Mouse (Mus musculus) heart, postnatal 0 days (tissue): ENCODE data around the gene Mta1. TPM values are rescaled to one million over a fixed set of nuclear protein-coding genes. Genes with fewer than 3 reads are reported as not detected.

Experiments used
- ATAC-seq: fragments of 200-750 bp; cut with Nextera tagmentation; 2 replicates; pipeline ENCODE4 v1.8.0; 2017; ENCODE audit warnings: low read depth, moderate number of reproducible peaks, moderate library complexity; ENCODE audit not compliant: insufficient read depth
- DNase-seq: peaks from one replicate; pipeline ENCODE4 v3.0.0-alpha.2; 2016; ENCODE audit warnings: low spot score
- H3K27ac ChIP-seq: fragments of 300-500 bp; sonication (generic); 2 replicates; pipeline ENCODE4 v1.5.1; 2014; ENCODE audit warnings: low read depth, mild to moderate bottlenecking
- H3K27me3 ChIP-seq: fragments of 300-500 bp; sonication (generic); 2 replicates; pipeline ENCODE4 v1.6.1; 2014; ENCODE audit warnings: low read length, mixed read lengths; ENCODE audit not compliant: control insufficient read depth, insufficient read depth
- H3K36me3 ChIP-seq: fragments of 300-500 bp; sonication (generic); replicated peaks from 2 replicates; pipeline ENCODE4 v1.6.1; 2014; ENCODE audit warnings: low read length, mixed read lengths; ENCODE audit not compliant: control insufficient read depth, insufficient read depth
- H3K4me1 ChIP-seq: fragments of 300-500 bp; sonication (generic); 2 replicates; pipeline ENCODE4 v1.6.1; 2014; ENCODE audit warnings: antibody characterized with exemption; ENCODE audit not compliant: control insufficient read depth, insufficient read depth
- H3K4me2 ChIP-seq: fragments of 300-500 bp; sonication (generic); 2 replicates; pipeline ENCODE4 v1.6.1; 2014; ENCODE audit warnings: low read depth, mild to moderate bottlenecking, low read length, moderate library complexity
- H3K4me3 ChIP-seq: fragments of 300-500 bp; sonication (generic); 2 replicates; pipeline ENCODE4 v1.5.1; 2014; ENCODE audit warnings: low read depth, low read length
- H3K9ac ChIP-seq: fragments of 300-500 bp; sonication (generic); replicated peaks from 2 replicates; pipeline ENCODE4 v1.6.1; 2014; ENCODE audit warnings: low read depth, low read length, mixed read lengths
- H3K9me3 ChIP-seq: fragments of 300-500 bp; sonication (generic); replicated peaks from 2 replicates; pipeline ENCODE4 v1.6.1; 2016; ENCODE audit warnings: low read length; ENCODE audit not compliant: control insufficient read depth
- CTCF ChIP-seq: IDR thresholded peaks from 2 replicates; pipeline ENCODE4 v1.5.1; 2016; ENCODE audit warnings: antibody characterized with exemption, control low read depth, low read depth
- EP300 ChIP-seq: IDR thresholded peaks from 2 replicates; pipeline ENCODE4 v1.6.1; 2016; ENCODE audit warnings: antibody characterized with exemption, low read depth
- WGBS: fragments of 180-500 bp; shearing (Covaris S2); extraction: QIAGEN DNeasy Blood & Tissue Kit; methylation state at CpG from one replicate; pipeline ENCODE4 v1.1.7; 2014; 5-methylcytosine and 5-hydroxymethylcytosine counted together
- microRNA-seq: library from miRNA; unstranded; fragments of <30 nt; microRNA quantifications from one replicate; pipeline ENCODE4, GENCODE M21; 2016
- polyA plus RNA-seq: library from polyadenylated mRNA; unstranded; fragments of >200 nt; fragmentation: Nextera tagmentation; extraction: Ambion mirVana; gene quantifications from 2 replicates; pipeline ENCODE4 v1.2.1, GENCODE M21; 2015
- total RNA-seq: library from RNA; depleted of rRNA; stranded (reverse); fragments of >200 nt; gene quantifications from 2 replicates; pipeline ENCODE4 v1.2.3, GENCODE M21; 2014; ENCODE audit warnings: low replicate concordance; rRNA removed

Mta1 gene
- total and polyA plus RNA-seq, 2 experiments from 2014 or later, result 11.8 to 26.3 TPM

DNA sequence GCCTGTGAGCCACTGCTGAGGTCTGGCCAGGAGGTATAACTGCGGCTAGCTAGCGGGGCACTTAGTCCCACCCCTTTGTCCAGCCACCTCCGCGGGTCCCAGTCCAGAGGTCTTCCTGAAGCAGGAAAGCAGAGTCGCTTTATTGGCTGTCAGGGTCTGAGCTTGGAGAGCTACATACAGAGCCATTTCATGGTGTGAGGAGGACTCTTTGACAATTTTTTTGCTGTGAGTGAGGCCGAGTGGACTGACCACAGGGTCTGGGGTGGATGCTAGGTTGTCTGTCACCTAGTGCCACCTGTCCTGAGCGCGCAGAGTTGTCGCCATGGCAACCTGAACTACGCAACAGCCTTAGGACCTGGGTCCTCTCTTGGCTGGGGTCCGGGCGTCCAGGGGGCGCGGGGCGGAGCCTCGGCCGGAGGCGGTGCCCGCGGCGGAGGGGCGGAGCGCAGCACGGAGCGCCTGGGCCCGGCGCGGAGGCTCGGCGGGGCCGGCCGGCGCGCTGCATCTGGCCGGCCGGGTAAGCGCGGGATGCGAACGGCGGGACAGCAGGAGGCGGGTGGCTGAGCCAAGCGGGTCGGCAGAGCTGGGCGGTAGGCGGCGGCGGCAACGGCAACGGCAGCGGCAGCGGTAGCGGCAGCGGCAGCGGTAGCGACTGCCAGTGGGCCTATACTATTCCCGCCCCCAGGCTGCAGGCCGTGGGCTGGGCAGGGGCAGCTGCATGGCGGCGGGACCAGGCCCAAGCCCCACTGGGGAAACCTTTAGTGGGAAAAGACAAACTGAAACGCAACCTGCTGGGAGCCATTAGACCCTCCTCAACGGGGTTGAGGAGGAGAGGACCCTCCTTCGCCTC, 87.6 kb downstream of the Mta1 start, which contains the start of gene Tmem121:
Gene Tmem121 (plus strand): TSS at position 489 of the 850 bp plus-strand sequence.
- Histone ChIP-seq H3K4me3 (peak within 1 kb of the TSS; percentile 48), H3K36me3 (no peaks in the 10 kb centered on the region), H3K9ac (no peak within 1 kb of the TSS), H3K9me3 (no peaks in the 10 kb centered on the region), H3K4me1 (peaks cover 14% of the 10 kb centered on the region), H3K27me3 (peaks cover 46% of the 10 kb centered on the region), H3K27ac (no peak within 1 kb of the TSS), H3K4me2 (peak within 1 kb of the TSS; percentile 71)
- TF ChIP-seq EP300 (no peak), CTCF (no peak)
- WGBS, result 2% methylated on average over 62 of the region's 63 CpGs
- no peak for DNase-seq
- no peak for ATAC-seq

GRCm38 (mm10) chr12:113186326-113187010, 88.4 kb downstream of the Mta1 start:
- H3K9me3 ChIP-seq, result no peaks in the 10 kb centered on the region
- H3K27me3 ChIP-seq, result peaks cover 46% of the 10 kb centered on the region
- H3K4me1 ChIP-seq, result peaks cover 14% of the 10 kb centered on the region
- TF ChIP-seq EP300, result no peak
- DNase-seq (no peak), ATAC-seq (no peak)
- H3K36me3 ChIP-seq, result no peaks in the 10 kb centered on the region
- no peak overlapping the region for H3K9ac ChIP-seq
- H3K27ac ChIP-seq, result no peak overlapping the region
- peak overlapping the region; percentile 71 for H3K4me2 ChIP-seq
- H3K4me3 ChIP-seq, result peak overlapping the region; percentile 48
- WGBS, result 50% methylated on average over 12 of the region's 12 CpGs

Small RNAs within 50 kb of the gene (microRNA-seq; reads per million reads assigned to microRNA genes)
- gene Gm44471, result not detected

Other genes with a start within 250 kb of the Mta1 start
- 0.38 TPM in 1 of 2 replicates, not detected in the other for gene Gpr132, start 230.1 kb upstream of the Mta1 start, total RNA-seq
- gene Gpr132, start 230.1 kb upstream of the Mta1 start, polyA plus RNA-seq, result 0.04 TPM in 1 of 2 replicates, not detected in the other
- gene Jag2, start 168.5 kb upstream of the Mta1 start, total RNA-seq, result 22.7 and 58.5 TPM in 2 replicates
- 1.8 and 3.3 TPM in 2 replicates for gene Jag2, start 168.5 kb upstream of the Mta1 start, polyA plus RNA-seq
- 13.5 and 33.9 TPM in 2 replicates for gene Nudt14, start 156.2 kb upstream of the Mta1 start, total RNA-seq
- 28.2 and 33.2 TPM in 2 replicates for gene Nudt14, start 156.2 kb upstream of the Mta1 start, polyA plus RNA-seq
- 62.7 and 70.2 TPM in 2 replicates for gene Btbd6, start 121.8 kb upstream of the Mta1 start, total RNA-seq
- gene Btbd6, start 121.8 kb upstream of the Mta1 start, polyA plus RNA-seq, result 20.4 and 21.6 TPM in 2 replicates
- 26.0 and 51.9 TPM in 2 replicates for gene Brf1, start 97.6 kb upstream of the Mta1 start, total RNA-seq
- 24.5 TPM in 2 replicates for gene Brf1, start 97.6 kb upstream of the Mta1 start, polyA plus RNA-seq
- 20.4 and 38.5 TPM in 2 replicates for gene Pacs2, start 83.8 kb upstream of the Mta1 start, total RNA-seq
- gene Pacs2, start 83.8 kb upstream of the Mta1 start, polyA plus RNA-seq, result 4.3 and 5.1 TPM in 2 replicates
- gene Tex22, start 23.8 kb upstream of the Mta1 start, total RNA-seq, result not detected in 2 replicates
- gene Tex22, start 23.8 kb upstream of the Mta1 start, polyA plus RNA-seq, result not detected in 2 replicates
- 1,394 and 1,556 TPM in 2 replicates for gene Crip2, start 42.0 kb downstream of the Mta1 start, total RNA-seq
- gene Crip2, start 42.0 kb downstream of the Mta1 start, polyA plus RNA-seq, result 2,321 and 2,395 TPM in 2 replicates
- gene Crip1, start 48.0 kb downstream of the Mta1 start, total RNA-seq, result 286 and 487 TPM in 2 replicates
- gene Crip1, start 48.0 kb downstream of the Mta1 start, polyA plus RNA-seq, result 831 and 871 TPM in 2 replicates
- gene Tedc1, start 58.1 kb downstream of the Mta1 start, total RNA-seq, result 6.7 and 16.5 TPM in 2 replicates
- gene Tedc1, start 58.1 kb downstream of the Mta1 start, polyA plus RNA-seq, result 4.5 and 4.9 TPM in 2 replicates
- 0.97 and 4.8 TPM in 2 replicates for gene Tmem121, start 87.7 kb downstream of the Mta1 start, total RNA-seq
- 1.2 TPM in 2 replicates for gene Tmem121, start 87.7 kb downstream of the Mta1 start, polyA plus RNA-seq